Mouse (Mus musculus) lung, adult 2 months (tissue): ENCODE data around the gene Ces2a.

ENCODE experiments used
- CTCF ChIP-seq: fragments of 200-500 bp; IDR thresholded peaks from 2 replicates; pipeline ENCODE4 v1.5.1; 2011; ENCODE audit warnings: mild to moderate bottlenecking, low read length, control low read depth; ENCODE audit not compliant: insufficient read depth
- POLR2A ChIP-seq: fragments of 200-500 bp; IDR thresholded peaks from 2 replicates; pipeline ENCODE4 v1.6.1; 2011; ENCODE audit warnings: low read depth, mild to moderate bottlenecking, control low read depth, low read length, borderline replicate concordance; ENCODE audit errors: extremely low read depth

GRCm38 (mm10) chr8:104789886-104790680 lies 56.3 kb downstream of the Ces2a start:
- TF ChIP-seq POLR2A (no peak), CTCF (no peak)
